Mouse (Mus musculus): Measurements from ENCODE around the gene Tmem131l. TPM values are rescaled to one million over a fixed set of nuclear protein-coding genes. Genes with fewer than 3 reads are reported as not detected.

Gene Tmem131l
- polyA plus RNA-seq, 1 experiment from 2014 or later = 22.4 TPM

DNA sequence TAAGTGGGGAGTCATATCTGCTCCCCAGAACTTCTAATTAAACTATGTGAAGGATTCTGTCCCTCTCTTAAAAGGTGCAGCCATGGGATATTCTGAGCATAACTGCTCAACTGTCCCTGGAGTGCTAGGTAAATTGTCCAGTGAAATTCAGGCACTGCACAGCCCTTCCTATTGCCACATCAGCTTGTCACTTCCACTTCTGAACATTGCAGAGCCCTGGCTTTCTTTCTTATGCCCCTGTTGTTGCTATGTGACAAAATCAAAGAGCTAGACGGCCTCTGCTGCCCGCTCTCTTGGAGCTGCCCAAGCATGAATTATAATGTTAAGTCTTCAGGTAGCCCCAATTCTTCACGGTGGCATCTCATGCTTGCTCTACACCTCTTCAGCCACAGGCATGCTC, 180.9 kb downstream of the Tmem131l start:
- Histone ChIP-seq H3K9me3 (replicated peaks; ENCODE audit: low read length) (no peaks in the 10 kb centered on the region), H3K27me3 (ENCODE audit: insufficient read depth, low read length) (no peaks in the 10 kb centered on the region), H3K27ac (no peak overlapping the region), H3K4me2 (ENCODE audit: low read length) (no peak overlapping the region), H3K4me3 (replicated peaks; ENCODE audit: low read depth, low read length) (no peak overlapping the region), H3K9ac (ENCODE audit: low read depth, low read length) (no peak overlapping the region), H3K4me1 (replicated peaks; ENCODE audit: insufficient read depth, low read length) (0 out of 2 replicates have a peak, but pooled peaks cover 3% of the 10 kb centered on the region), H3K36me3 (ENCODE audit: insufficient read depth, low read length) (no peaks in the 10 kb centered on the region)
- no peak for DNase-seq (ENCODE audit: low spot score)
- WGBS = 65% methylated on average over 3 of the region's 3 CpGs
- TF ChIP-seq CTCF (IDR thresholded peaks at IDR 0.05; ENCODE audit: low read depth) = no peak
- ATAC-seq (replicated peaks; ENCODE audit: low FRiP score, low read depth) = no peak

DNA sequence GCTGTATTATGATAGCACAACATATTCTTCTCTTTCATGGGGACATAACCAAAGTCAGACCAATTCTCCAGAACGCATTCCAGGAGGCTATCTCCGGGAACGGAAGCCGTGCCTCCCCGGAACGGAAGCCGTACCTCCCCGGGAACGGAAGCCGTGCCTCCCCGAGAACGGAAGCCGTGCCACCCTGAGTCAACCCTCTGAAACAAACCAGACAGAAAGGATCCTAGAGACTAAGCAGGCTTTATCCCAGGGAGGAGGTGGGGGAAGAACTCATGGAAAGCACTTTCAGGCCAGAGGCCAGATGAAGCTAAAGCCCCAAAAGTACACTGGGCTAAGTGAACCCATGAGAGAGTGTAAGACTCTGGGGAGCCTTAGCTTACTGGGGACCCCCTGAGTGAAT, 182.4 kb downstream of the Tmem131l start:
- Histone ChIP-seq H3K4me3 (replicated peaks; ENCODE audit: low read depth, low read length) (no peak overlapping the region), H3K36me3 (ENCODE audit: insufficient read depth, low read length) (no peaks in the 10 kb centered on the region), H3K27me3 (ENCODE audit: insufficient read depth, low read length) (no peaks in the 10 kb centered on the region), H3K4me1 (replicated peaks; ENCODE audit: insufficient read depth, low read length) (no peaks in the 10 kb centered on the region), H3K4me2 (ENCODE audit: low read length) (no peak overlapping the region), H3K9ac (ENCODE audit: low read depth, low read length) (no peak overlapping the region), H3K27ac (no peak overlapping the region), H3K9me3 (replicated peaks; ENCODE audit: low read length) (no peaks in the 10 kb centered on the region)
- ATAC-seq (replicated peaks; ENCODE audit: low FRiP score, low read depth) (no peak), DNase-seq (ENCODE audit: low spot score) (no peak)
- no peak for TF ChIP-seq CTCF (IDR thresholded peaks at IDR 0.05; ENCODE audit: low read depth)
- WGBS = 95% methylated on average over 13 of the region's 13 CpGs

- no peak overlapping the region for H3K4me3 ChIP-seq (replicated peaks; ENCODE audit: low read depth, low read length)
- H3K36me3 ChIP-seq (ENCODE audit: insufficient read depth, low read length) = no peaks in the 10 kb centered on the region
- H3K9ac ChIP-seq (ENCODE audit: low read depth, low read length) = no peak overlapping the region
- H3K27ac ChIP-seq = no peak overlapping the region
- WGBS = 94% methylated on average over 5 of the region's 5 CpGs
- ATAC-seq (replicated peaks; ENCODE audit: low FRiP score, low read depth) = no peak
- no peak for TF ChIP-seq CTCF (IDR thresholded peaks at IDR 0.05; ENCODE audit: low read depth)
- H3K27me3 ChIP-seq (ENCODE audit: insufficient read depth, low read length) = no peaks in the 10 kb centered on the region
- H3K4me1 ChIP-seq (replicated peaks; ENCODE audit: insufficient read depth, low read length) = no peaks in the 10 kb centered on the region
- no peak for DNase-seq (ENCODE audit: low spot score)
- no peaks in the 10 kb centered on the region for H3K9me3 ChIP-seq (replicated peaks; ENCODE audit: low read length)
- no peak overlapping the region for H3K4me2 ChIP-seq (ENCODE audit: low read length)
These were observed 184.3 kb downstream of the Tmem131l start for GRCm38 (mm10) chr3:83855643-83856042.

DNA sequence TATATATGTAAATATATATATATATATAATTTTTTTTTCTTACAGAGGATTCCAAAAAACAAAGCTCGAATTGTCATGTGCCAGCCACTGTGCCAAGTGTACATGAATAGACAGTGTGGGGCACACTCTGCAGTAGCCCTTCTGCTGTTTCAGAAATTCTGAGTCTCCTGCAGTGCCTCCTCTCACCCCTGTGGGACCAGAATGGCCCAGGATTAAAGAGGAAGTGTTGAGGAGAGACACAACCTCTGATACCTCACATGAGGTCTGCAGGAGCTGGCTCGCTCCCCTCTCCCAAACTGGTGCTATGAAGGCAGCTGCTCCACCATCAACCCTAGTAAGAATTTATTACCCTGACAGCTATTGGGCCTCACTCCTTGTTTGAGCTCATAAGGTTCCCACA, 190.6 kb downstream of the Tmem131l start:
- Histone ChIP-seq H3K4me2 (ENCODE audit: low read length) (no peak overlapping the region), H3K4me1 (replicated peaks; ENCODE audit: insufficient read depth, low read length) (no peaks in the 10 kb centered on the region), H3K27ac (no peak overlapping the region), H3K4me3 (replicated peaks; ENCODE audit: low read depth, low read length) (no peak overlapping the region), H3K9me3 (replicated peaks; ENCODE audit: low read length) (no peaks in the 10 kb centered on the region), H3K36me3 (ENCODE audit: insufficient read depth, low read length) (no peaks in the 10 kb centered on the region), H3K9ac (ENCODE audit: low read depth, low read length) (no peak overlapping the region), H3K27me3 (ENCODE audit: insufficient read depth, low read length) (no peaks in the 10 kb centered on the region)
- no peak for ATAC-seq (replicated peaks; ENCODE audit: low FRiP score, low read depth)
- no peak for DNase-seq (ENCODE audit: low spot score)
- TF ChIP-seq CTCF (IDR thresholded peaks at IDR 0.05; ENCODE audit: low read depth) = no peak
- 67% methylated on average over 2 of the region's 2 CpGs for WGBS

Other genes with a start within 250 kb of the Tmem131l start
- 3.9 and 4.4 TPM in 2 replicates for gene Tlr2, start 198.4 kb downstream of the Tmem131l start, polyA plus RNA-seq (2015; fragmentation: Nextera tagmentation; extraction: Ambion mirVana)
- gene Mnd1, start 115.6 kb upstream of the Tmem131l start, polyA plus RNA-seq (2015; fragmentation: Nextera tagmentation; extraction: Ambion mirVana) = 15.3 and 17.2 TPM in 2 replicates
- gene Gm6525, start 133.9 kb upstream of the Tmem131l start, polyA plus RNA-seq (2015; fragmentation: Nextera tagmentation; extraction: Ambion mirVana) = 0.43 and 0.66 TPM in 2 replicates